ENCODE assay signal across 11 mouse cellular contexts in the genomic region with DNA sequence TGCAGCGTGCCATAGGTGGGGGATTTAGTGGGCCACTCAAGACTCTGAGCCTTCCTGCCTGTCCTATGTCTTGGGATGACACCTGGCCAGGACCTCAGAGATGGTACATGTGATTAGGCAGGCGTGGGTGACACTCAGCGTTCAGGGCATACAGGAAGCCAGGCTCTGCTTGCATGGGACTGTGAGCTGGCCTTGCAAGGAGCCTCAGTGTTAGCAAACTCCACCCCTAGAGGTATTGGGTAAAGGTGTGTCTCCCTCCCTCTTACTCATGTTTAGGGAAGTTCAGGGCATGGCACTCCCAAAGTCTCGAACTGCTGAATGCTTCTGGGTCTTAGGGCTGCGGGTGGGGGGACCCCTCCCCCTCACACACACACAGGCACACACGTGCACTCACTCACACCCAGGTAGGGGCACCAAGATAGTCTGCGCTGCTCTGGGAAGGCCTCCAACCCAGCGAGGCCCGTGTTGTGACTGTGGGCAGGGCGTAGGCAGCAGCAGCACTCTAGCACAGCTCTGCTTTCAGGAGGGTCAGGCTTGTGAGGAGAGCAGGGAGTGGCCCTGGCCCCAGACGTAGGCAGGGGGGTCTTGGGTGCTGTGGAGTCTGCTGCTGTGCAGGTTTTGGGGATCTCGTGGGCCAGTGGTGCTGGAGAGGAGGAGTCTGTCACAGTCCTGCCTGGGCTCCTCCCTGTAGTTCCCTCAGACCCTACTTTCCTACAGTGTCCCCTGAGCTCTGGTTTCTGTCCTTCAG. TPM values are rescaled to one million over a fixed set of nuclear protein-coding genes. Genes with fewer than 3 reads are reported as not detected.
DNase-seq lines count a peak whose midpoint lies in the region; ATAC-seq and TF ChIP-seq lines count a peak whose summit lies in the region.
"Had no signal": no experiment of that assay in that cellular context is flagged by ENCODE, and none has a peak within 500 bp of the region (broad histone marks: within the 10 kb centered on the region; RNA-seq: fewer than 3 reads in every experiment).

No protein-coding gene starts in this region.

- TF ChIP-seq EP300 in liver, postnatal 0 days (IDR thresholded peaks at IDR 0.05; ENCODE audit: low read depth) = no peak

- peaks cover 61% of the 10 kb centered on the region for H3K4me1 ChIP-seq in heart, embryonic 16.5 days (ENCODE audit: control insufficient read depth, insufficient read depth, low read length)
- peaks cover 36% of the 10 kb centered on the region for H3K4me1 ChIP-seq in bone marrow, adult 2 months (ENCODE audit: control insufficient read depth, insufficient read depth, low read length)
- H3K4me1 ChIP-seq in liver, postnatal 0 days (ENCODE audit: insufficient read depth) = peaks cover 71% of the 10 kb centered on the region
- H3K4me1 ChIP-seq in hindbrain, embryonic 11.5 days (replicated peaks; ENCODE audit: control insufficient read depth, insufficient read depth, low read length) = peaks cover 3% of the 10 kb centered on the region; the same call in 1 of the 2 replicates

- no peak overlapping the region for H3K4me2 ChIP-seq in heart, embryonic 16.5 days (ENCODE audit: low read depth, low read length)
- H3K4me2 ChIP-seq in liver, postnatal 0 days (ENCODE audit: low read depth, low read length) = peak overlapping the region; percentile 45
- H3K4me2 ChIP-seq in hindbrain, embryonic 11.5 days (replicated peaks; ENCODE audit: low read depth, low read length) = no peak overlapping the region
- H3K4me2 ChIP-seq: hindbrain, embryonic 14.5 days had no signal

- H3K4me3 ChIP-seq in heart, embryonic 16.5 days (ENCODE audit: low read length) = no peak overlapping the region
- no peak overlapping the region for H3K4me3 ChIP-seq in bone marrow, adult 2 months (replicated peaks; ENCODE audit: control insufficient read depth, low read depth, low read length)
- H3K4me3 ChIP-seq in liver, postnatal 0 days (ENCODE audit: low read depth, low read length) = no peak overlapping the region
- H3K4me3 ChIP-seq in hindbrain, embryonic 11.5 days (ENCODE audit: low read depth, low read length) = no peak overlapping the region

- WGBS in heart, embryonic 16.5 days = 53% methylated on average over 12 of the region's 12 CpGs
- WGBS in bone marrow, adult 2 months = 44% methylated on average over 12 of the region's 12 CpGs
- 62% methylated on average over 12 of the region's 12 CpGs for WGBS in liver, postnatal 0 days (ENCODE audit: insufficient replicate concordance)
- 77% methylated on average over 11 of the region's 12 CpGs for WGBS in hindbrain, embryonic 11.5 days

- peak; percentile 32; the same call in 1 of the 2 replicates for TF ChIP-seq POLR2A in bone marrow, adult 2 months (IDR thresholded peaks at IDR 0.05; ENCODE audit: borderline replicate concordance, control insufficient read depth, low read depth, low read length)

- H3K9me3 ChIP-seq in heart, embryonic 16.5 days (replicated peaks; ENCODE audit: control insufficient read depth, low read length) = no peaks in the 10 kb centered on the region
- no peaks in the 10 kb centered on the region for H3K9me3 ChIP-seq in liver, postnatal 0 days (ENCODE audit: low read length)
- no peaks in the 10 kb centered on the region for H3K9me3 ChIP-seq in hindbrain, embryonic 11.5 days (ENCODE audit: control insufficient read depth, low read length)

- no peak for TF ChIP-seq CTCF in bone marrow, adult 2 months (IDR thresholded peaks at IDR 0.05; ENCODE audit: control insufficient read depth, insufficient read depth, low read length)
- no peak for TF ChIP-seq CTCF in liver, postnatal 0 days (IDR thresholded peaks at IDR 0.05; ENCODE audit: low read depth)

- no peaks in the 10 kb centered on the region for H3K27me3 ChIP-seq in heart, embryonic 16.5 days (ENCODE audit: control insufficient read depth, insufficient read depth, low read length)
- H3K27me3 ChIP-seq in liver, postnatal 0 days (ENCODE audit: insufficient read depth, low read length) = no peaks in the 10 kb centered on the region
- no peaks in the 10 kb centered on the region for H3K27me3 ChIP-seq in hindbrain, embryonic 11.5 days (ENCODE audit: control insufficient read depth, insufficient read depth, low read length)

- H3K36me3 ChIP-seq in heart, embryonic 16.5 days (ENCODE audit: control insufficient read depth, insufficient read depth) = peaks cover 62% of the 10 kb centered on the region
- H3K36me3 ChIP-seq in liver, postnatal 0 days (replicated peaks; ENCODE audit: insufficient read depth, low read length) = peaks cover 100% of the 10 kb centered on the region
- H3K36me3 ChIP-seq in hindbrain, embryonic 11.5 days (ENCODE audit: control insufficient read depth, insufficient read depth, low read length) = 0 out of 2 replicates have a peak, but pooled peaks cover 6% of the 10 kb centered on the region

- DNase-seq in heart, adult 8-10 months (ENCODE audit: low spot score) = no peak
- DNase-seq in liver, postnatal 0 days = peak; percentile 21
- DNase-seq in hindbrain, embryonic 11.5 days (ENCODE audit: low spot score) = no peak
- no peak for DNase-seq in adrenal gland, adult 2 months
- DNase-seq: cerebellum, postnatal 25 days; layer of hippocampus, postnatal 36 days had no signal

- peak overlapping the region; percentile 25; the same call in 1 of the 2 replicates for H3K27ac ChIP-seq in heart, embryonic 16.5 days (ENCODE audit: low read length)
- H3K27ac ChIP-seq in bone marrow, adult 2 months (ENCODE audit: control insufficient read depth, insufficient read depth, low read depth, low read length, poor library complexity) = peak overlapping the region; percentile 35
- H3K27ac ChIP-seq in liver, postnatal 0 days (ENCODE audit: low read depth) = peak overlapping the region; percentile 39
- no peak overlapping the region for H3K27ac ChIP-seq in hindbrain, embryonic 11.5 days (ENCODE audit: low read depth, low read length)
- H3K27ac ChIP-seq: hindbrain, embryonic 14.5 days; macrophage had no signal

- ATAC-seq in heart, embryonic 16.5 days (replicated peaks; ENCODE audit: extremely low read depth, insufficient read depth, low FRiP score) = no peak
- ATAC-seq in CD4-positive, CD25-positive, alpha-beta regulatory T cell, adult 4 months = peak; percentile 32
- no peak for ATAC-seq in liver, postnatal 0 days
- no peak for ATAC-seq in hindbrain, embryonic 11.5 days (ENCODE audit: low FRiP score)

- H3K9ac ChIP-seq in heart, embryonic 16.5 days (ENCODE audit: low read length) = 0 out of 2 replicates have a peak overlapping the region, but pooled peaks have one; percentile 22
- 0 out of 2 replicates have a peak overlapping the region, but pooled peaks have one; percentile 21 for H3K9ac ChIP-seq in liver, postnatal 0 days (replicated peaks)
- H3K9ac ChIP-seq in hindbrain, embryonic 11.5 days (ENCODE audit: low read depth, low read length) = no peak overlapping the region
- H3K9ac ChIP-seq: hindbrain, embryonic 14.5 days had no signal

RNA-seq across cellular contexts. Expression of a gene that starts 10.5 kb away (rescaled TPM):
- polyA plus RNA-seq in heart, embryonic 16.5 days (2015; fragmentation: Nextera tagmentation; extraction: Ambion mirVana) = 130 and 146 TPM in 2 replicates
- 100 to 1,000 TPM; 143 to 197 (median 166) TPM for total RNA-seq in heart, adult 8-10 months (2022)
- polyA plus RNA-seq in CD4-positive, CD25-positive, alpha-beta regulatory T cell, adult 4 months (2017; shearing (Covaris generic)) = 100 to 1,000 TPM; 154 to 194 TPM
- 204 and 219 TPM in 2 replicates for polyA plus RNA-seq in bone marrow, adult 2 months (2011; ENCODE audit: insufficient read depth, insufficient read length, low replicate concordance, missing spikeins)
- 124 and 126 TPM in 2 replicates for polyA plus RNA-seq in liver, postnatal 0 days (2015; fragmentation: Nextera tagmentation; extraction: Ambion mirVana)
- polyA plus RNA-seq in hindbrain, embryonic 11.5 days (2014; fragmentation: Nextera tagmentation; extraction: Ambion mirVana) = 57.0 and 63.3 TPM in 2 replicates
- 10 to 100 TPM; 18.4 to 27.2 TPM for total RNA-seq in adrenal gland, adult 2 months (2021)
- 160 and 174 TPM in 2 replicates for polyA plus RNA-seq in adrenal gland, adult 2 months (2012; rRNA removed)

RNA-seq across cellular contexts. Expression of a gene that starts 30.8 kb away (rescaled TPM):
- polyA plus RNA-seq in heart, embryonic 16.5 days (2015; fragmentation: Nextera tagmentation; extraction: Ambion mirVana) = 95.8 and 103 TPM in 2 replicates
- total RNA-seq in heart, adult 8-10 months (2022) = 10 to 100 TPM; 20.2 to 24.8 (median 23.0) TPM
- 10 to 100 TPM; 44.2 to 44.5 TPM for polyA plus RNA-seq in CD4-positive, CD25-positive, alpha-beta regulatory T cell, adult 4 months (2017; shearing (Covaris generic))
- polyA plus RNA-seq in bone marrow, adult 2 months (2011; ENCODE audit: insufficient read depth, insufficient read length, low replicate concordance, missing spikeins) = 55.2 and 61.5 TPM in 2 replicates
- polyA plus RNA-seq in liver, postnatal 0 days (2015; fragmentation: Nextera tagmentation; extraction: Ambion mirVana) = 40.0 and 41.5 TPM in 2 replicates
- polyA plus RNA-seq in hindbrain, embryonic 11.5 days (2014; fragmentation: Nextera tagmentation; extraction: Ambion mirVana) = 134 TPM in 2 replicates
- 10 to 100 TPM; 61.7 to 68.7 TPM for total RNA-seq in adrenal gland, adult 2 months (2021)
- 93.9 and 123 TPM in 2 replicates for polyA plus RNA-seq in adrenal gland, adult 2 months (2012; rRNA removed)

RNA-seq across cellular contexts. Expression of a gene that starts 53.3 kb away (rescaled TPM):
- polyA plus RNA-seq in heart, embryonic 16.5 days (2015; fragmentation: Nextera tagmentation; extraction: Ambion mirVana) = 0.69 and 1.6 TPM in 2 replicates
- not detected for total RNA-seq in heart, adult 8-10 months (2022)
- polyA plus RNA-seq in CD4-positive, CD25-positive, alpha-beta regulatory T cell, adult 4 months (2017; shearing (Covaris generic)) = 1 to 10 TPM; 3.3 to 3.8 TPM
- polyA plus RNA-seq in bone marrow, adult 2 months (2011; ENCODE audit: insufficient read depth, insufficient read length, low replicate concordance, missing spikeins) = 0.70 TPM in 1 of 2 replicates, not detected in the other
- polyA plus RNA-seq in liver, postnatal 0 days (2015; fragmentation: Nextera tagmentation; extraction: Ambion mirVana) = 0.07 and 0.09 TPM in 2 replicates
- 0.71 and 0.74 TPM in 2 replicates for polyA plus RNA-seq in hindbrain, embryonic 11.5 days (2014; fragmentation: Nextera tagmentation; extraction: Ambion mirVana)
- not detected for total RNA-seq in adrenal gland, adult 2 months (2021)
- not detected in 2 replicates for polyA plus RNA-seq in adrenal gland, adult 2 months (2012; rRNA removed)
- total RNA-seq: layer of hippocampus, postnatal 36 days had no signal
- polyA plus RNA-seq: macrophage had no signal
